Comparison of ENCODE assay signal across 13 mouse cellular contexts in the genomic region with DNA sequence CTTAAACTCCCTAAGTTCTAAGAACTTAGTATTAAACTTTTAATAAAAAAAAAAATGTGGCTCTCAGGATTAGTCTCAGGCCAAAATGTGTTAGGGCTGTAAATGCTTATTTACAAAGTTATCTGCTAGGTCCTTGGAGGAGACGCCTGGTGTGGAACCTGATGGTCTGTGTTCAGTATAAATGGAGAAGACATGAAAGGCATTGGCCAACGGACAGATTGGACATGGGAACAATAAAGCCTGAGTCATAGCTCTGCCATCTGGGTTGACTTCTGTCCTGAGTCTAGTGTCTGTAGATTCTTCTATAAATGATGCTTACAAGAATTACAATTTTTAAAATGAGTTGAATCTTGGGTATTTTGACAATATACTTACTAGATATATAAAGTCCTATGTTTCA.
"Had no signal": no experiment of that assay in that cellular context is flagged by ENCODE, and none has a peak within 500 bp of the region (broad histone marks: within the 10 kb centered on the region; RNA-seq: fewer than 3 reads in every experiment).

No protein-coding gene starts in this region.

- ATAC-seq: hindbrain, embryonic 16.5 days; inflammation-experienced regulatory T-cells, adult 6 months; intestine, embryonic 15.5 days; intestine, postnatal 0 days had no signal

- DNase-seq: gastrocnemius, postnatal 14 days; gastrocnemius, postnatal 36 days; heart, adult 11 months; heart, adult 2 months; heart, postnatal 10 days; heart, postnatal 4 days; kidney, adult 18-20 months; liver; liver, embryonic 13.5 days had no signal
